Mouse (Mus musculus) megakaryocyte, embryonic 14.5 days (primary cell): ENCODE results near the gene Klf13.

Experiments
- FLI1 ChIP-seq: IDR thresholded peaks from 2 replicates; pipeline ENCODE4 v1.6.1; 2012; ENCODE audit warnings: low read length, inconsistent platforms, mixed read lengths
- GATA1 ChIP-seq: IDR thresholded peaks from 3 replicates; pipeline ENCODE4 v1.6.1; 2012; ENCODE audit warnings: mixed read lengths, low read length, inconsistent platforms, borderline replicate concordance

DNA sequence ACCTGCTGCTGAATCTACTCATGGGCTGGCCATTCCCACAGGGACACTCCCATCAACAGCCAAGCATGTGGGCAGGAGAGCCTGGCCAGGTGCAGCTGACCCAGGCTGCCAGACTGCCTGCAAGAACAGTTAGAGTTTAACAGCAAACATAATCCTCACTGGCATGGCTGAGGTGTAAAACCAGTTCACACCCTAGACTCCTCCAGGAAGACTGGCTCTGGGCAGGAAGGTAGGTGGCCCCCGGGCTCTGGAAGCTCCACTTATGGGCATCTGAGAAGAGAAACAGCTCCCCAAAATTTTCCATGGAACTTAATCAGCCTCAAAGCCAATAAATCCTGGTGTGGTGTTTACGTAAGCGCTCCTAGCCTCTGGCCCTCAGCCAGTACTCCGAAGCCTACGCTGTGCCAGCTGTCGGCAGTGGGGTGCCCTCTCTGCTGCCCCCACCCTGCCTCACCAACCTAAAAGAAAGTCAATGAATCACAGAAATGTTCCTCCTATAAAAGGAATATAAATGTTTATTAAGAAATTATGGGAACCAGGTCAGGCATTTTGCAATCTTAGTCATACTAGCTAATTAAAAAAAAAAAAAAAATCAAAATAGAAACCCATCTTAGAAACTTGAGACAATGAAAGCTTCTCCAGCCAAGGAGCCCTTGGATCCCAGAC, 13.8 kb downstream of the Klf13 start:
- TF ChIP-seq GATA1 (no peak), FLI1 (no peak)
